Mouse (Mus musculus): ENCODE measurements around the gene C1qtnf1. TPM values are rescaled to one million over a fixed set of nuclear protein-coding genes. Genes with fewer than 3 reads are reported as not detected.
A peak's percentile ranks its signal among the peaks of the same experiment; 100 is the strongest.

The C1qtnf1 gene
- polyA plus RNA-seq, 1 experiment from 2014 or later, result 7.1 TPM

GRCm38 (mm10) chr11:118403183-118403582 is 24.8 kb upstream of the C1qtnf1 start:
- no peaks in the 10 kb centered on the region for H3K27me3 ChIP-seq (replicated peaks)
- WGBS, result 93% methylated on average over 2 of the region's 2 CpGs
- no peak overlapping the region for H3K27ac ChIP-seq (replicated peaks)
- H3K36me3 ChIP-seq, result peaks cover 25% of the 10 kb centered on the region
- no peak overlapping the region for H3K9ac ChIP-seq
- H3K4me2 ChIP-seq, result no peak overlapping the region
- H3K9me3 ChIP-seq, result no peaks in the 10 kb centered on the region
- peaks cover 36% of the 10 kb centered on the region for H3K4me1 ChIP-seq
- H3K4me3 ChIP-seq, result no peak overlapping the region
- ATAC-seq (ENCODE audit: extremely low read depth, insufficient number of reproducible peaks, low FRiP score, low TSS enrichment), result no peak

- Histone ChIP-seq H3K27me3 (replicated peaks) (no peaks in the 10 kb centered on the region), H3K9me3 (no peaks in the 10 kb centered on the region), H3K36me3 (peaks cover 36% of the 10 kb centered on the region), H3K27ac (replicated peaks) (no peak overlapping the region), H3K4me3 (no peak overlapping the region), H3K4me1 (peaks cover 36% of the 10 kb centered on the region), H3K9ac (no peak overlapping the region), H3K4me2 (no peak overlapping the region)
- WGBS, result 61% methylated on average over 6 of the region's 6 CpGs
- no peak for ATAC-seq (ENCODE audit: extremely low read depth, insufficient number of reproducible peaks, low FRiP score, low TSS enrichment)
Observed at GRCm38 (mm10) chr11:118403951-118404899, 23.8 kb upstream of the C1qtnf1 start.

GRCm38 (mm10) chr11:118405311-118405710 is 22.7 kb upstream of the C1qtnf1 start:
- WGBS, result 93% methylated on average over 8 of the region's 8 CpGs
- Histone ChIP-seq H3K27me3 (replicated peaks) (no peaks in the 10 kb centered on the region), H3K36me3 (peaks cover 47% of the 10 kb centered on the region), H3K27ac (replicated peaks) (no peak overlapping the region), H3K9ac (no peak overlapping the region), H3K4me2 (no peak overlapping the region), H3K4me1 (peaks cover 26% of the 10 kb centered on the region), H3K4me3 (no peak overlapping the region), H3K9me3 (no peaks in the 10 kb centered on the region)
- ATAC-seq (ENCODE audit: extremely low read depth, insufficient number of reproducible peaks, low FRiP score, low TSS enrichment), result no peak

- Histone ChIP-seq H3K4me1 (peaks cover 14% of the 10 kb centered on the region), H3K27ac (replicated peaks) (peak overlapping the region; percentile 57), H3K27me3 (replicated peaks) (no peaks in the 10 kb centered on the region), H3K4me3 (no peak overlapping the region), H3K9me3 (no peaks in the 10 kb centered on the region), H3K36me3 (peaks cover 59% of the 10 kb centered on the region), H3K9ac (peak overlapping the region; percentile 2), H3K4me2 (no peak overlapping the region)
- 83% methylated on average over 5 of the region's 5 CpGs for WGBS
- ATAC-seq (ENCODE audit: extremely low read depth, insufficient number of reproducible peaks, low FRiP score, low TSS enrichment), result no peak
Observed at GRCm38 (mm10) chr11:118406521-118406920, 21.5 kb upstream of the C1qtnf1 start.

GRCm38 (mm10) chr11:118407318-118407910 is 20.6 kb upstream of the C1qtnf1 start:
- Histone ChIP-seq H3K27me3 (replicated peaks) (no peaks in the 10 kb centered on the region), H3K27ac (replicated peaks) (no peak overlapping the region), H3K9ac (peak overlapping the region; percentile 2; the same call in 1 of the 2 replicates), H3K4me1 (peaks cover 5% of the 10 kb centered on the region), H3K4me3 (no peak overlapping the region), H3K4me2 (no peak overlapping the region), H3K36me3 (peaks cover 60% of the 10 kb centered on the region), H3K9me3 (no peaks in the 10 kb centered on the region)
- 84% methylated on average over 23 of the region's 23 CpGs for WGBS
- no peak for ATAC-seq (ENCODE audit: extremely low read depth, insufficient number of reproducible peaks, low FRiP score, low TSS enrichment)

- ATAC-seq (ENCODE audit: extremely low read depth, insufficient number of reproducible peaks, low FRiP score, low TSS enrichment), result no peak
- H3K9me3 ChIP-seq, result no peaks in the 10 kb centered on the region
- no peak overlapping the region for H3K4me2 ChIP-seq
- 64% methylated on average over 18 of the region's 18 CpGs for WGBS
- H3K9ac ChIP-seq, result no peak overlapping the region
- peaks cover 5% of the 10 kb centered on the region; the same call in 1 of the 2 replicates for H3K4me1 ChIP-seq
- no peaks in the 10 kb centered on the region for H3K27me3 ChIP-seq (replicated peaks)
- H3K27ac ChIP-seq (replicated peaks), result no peak overlapping the region
- H3K4me3 ChIP-seq, result no peak overlapping the region
- peaks cover 64% of the 10 kb centered on the region for H3K36me3 ChIP-seq
Observed at GRCm38 (mm10) chr11:118408051-118408740, 19.8 kb upstream of the C1qtnf1 start.

- Histone ChIP-seq H3K4me1 (peaks cover 5% of the 10 kb centered on the region; the same call in 1 of the 2 replicates), H3K27me3 (replicated peaks) (no peaks in the 10 kb centered on the region), H3K36me3 (peaks cover 76% of the 10 kb centered on the region), H3K27ac (replicated peaks) (no peak overlapping the region), H3K4me3 (no peak overlapping the region), H3K9me3 (no peaks in the 10 kb centered on the region), H3K9ac (no peak overlapping the region; the same call in 1 of the 2 replicates), H3K4me2 (no peak overlapping the region)
- WGBS, result 71% methylated on average over 12 of the region's 12 CpGs
- no peak for ATAC-seq (ENCODE audit: extremely low read depth, insufficient number of reproducible peaks, low FRiP score, low TSS enrichment)
Observed at GRCm38 (mm10) chr11:118409106-118410072, 18.6 kb upstream of the C1qtnf1 start.

GRCm38 (mm10) chr11:118410073-118410444 is 17.9 kb upstream of the C1qtnf1 start:
- Histone ChIP-seq H3K27ac (replicated peaks) (no peak overlapping the region), H3K9me3 (no peaks in the 10 kb centered on the region), H3K27me3 (replicated peaks) (no peaks in the 10 kb centered on the region), H3K9ac (no peak overlapping the region; the same call in 1 of the 2 replicates), H3K4me3 (no peak overlapping the region), H3K4me2 (no peak overlapping the region), H3K36me3 (peaks cover 83% of the 10 kb centered on the region), H3K4me1 (peaks cover 5% of the 10 kb centered on the region; the same call in 1 of the 2 replicates)
- WGBS, result 80% methylated on average over 1 of the region's 1 CpGs
- no peak for ATAC-seq (ENCODE audit: extremely low read depth, insufficient number of reproducible peaks, low FRiP score, low TSS enrichment)

- no peak overlapping the region for H3K27ac ChIP-seq (replicated peaks)
- no peak for ATAC-seq (ENCODE audit: extremely low read depth, insufficient number of reproducible peaks, low FRiP score, low TSS enrichment)
- H3K4me2 ChIP-seq, result no peak overlapping the region
- WGBS, result 90% methylated on average over 10 of the region's 10 CpGs
- H3K9ac ChIP-seq, result no peak overlapping the region
- peaks cover 87% of the 10 kb centered on the region for H3K36me3 ChIP-seq
- H3K4me3 ChIP-seq, result no peak overlapping the region
- H3K4me1 ChIP-seq, result peaks cover 5% of the 10 kb centered on the region; the same call in 1 of the 2 replicates
- no peaks in the 10 kb centered on the region for H3K27me3 ChIP-seq (replicated peaks)
- no peaks in the 10 kb centered on the region for H3K9me3 ChIP-seq
Observed at GRCm38 (mm10) chr11:118410479-118410878, 17.5 kb upstream of the C1qtnf1 start.

GRCm38 (mm10) chr11:118411271-118411670 is 16.7 kb upstream of the C1qtnf1 start:
- WGBS, result 88% methylated on average over 8 of the region's 8 CpGs
- no peak for ATAC-seq (ENCODE audit: extremely low read depth, insufficient number of reproducible peaks, low FRiP score, low TSS enrichment)

More at GRCm38 (mm10) chr11:118411271-118411670, 16.7 kb upstream of the C1qtnf1 start:
- H3K36me3 ChIP-seq, result peaks cover 89% of the 10 kb centered on the region
- H3K9me3 ChIP-seq, result no peaks in the 10 kb centered on the region
- H3K27me3 ChIP-seq (replicated peaks), result no peaks in the 10 kb centered on the region
- no peak overlapping the region for H3K4me3 ChIP-seq
- H3K27ac ChIP-seq (replicated peaks), result no peak overlapping the region
- peaks cover 5% of the 10 kb centered on the region; the same call in 1 of the 2 replicates for H3K4me1 ChIP-seq
- H3K9ac ChIP-seq, result no peak overlapping the region
- no peak overlapping the region for H3K4me2 ChIP-seq

Data from heart, embryonic 13.5 days (tissue).